Mouse (Mus musculus) MEL (cell line): ENCODE measurements around the gene Hnf1b.

ENCODE experiments used
- CTCF ChIP-seq, 3 experiments: IDR thresholded peaks in 2 of 3; conservative IDR thresholded peaks in 1 of 3; 2 replicates each; pipeline ENCODE4 v1.5.1; 2011 to 2012; ENCODE audit warnings: low read length in 3 of 3, low read depth in 2 of 3, mild to moderate bottlenecking in 2 of 3, improper control_type of control experiment in 1 of 3, inconsistent platforms in 1 of 3, mixed read lengths in 1 of 3, moderate library complexity in 1 of 3; ENCODE audit not compliant: control insufficient read depth in 1 of 3, insufficient read depth in 1 of 3, poor library complexity in 1 of 3, severe bottlenecking in 1 of 3
- HCFC1 ChIP-seq: IDR thresholded peaks from 2 replicates; pipeline ENCODE4 v1.6.1; 2012; ENCODE audit warnings: low read depth, mild to moderate bottlenecking, inconsistent platforms, low read length, improper control_type of control experiment, moderate library complexity
- TAL1 ChIP-seq: IDR thresholded peaks from 2 replicates; pipeline ENCODE4 v1.6.1; 2012; ENCODE audit warnings: mild to moderate bottlenecking, inconsistent platforms, low read length, moderate library complexity, mixed read lengths

GRCm38 (mm10) chr11:83876630-83877029, 26.8 kb downstream of the Hnf1b start:
- TF ChIP-seq CTCF (IDR thresholded peaks at IDR 0.05 in 2 of 3, conservative IDR thresholded peaks at IDR 0.05 in 1 of 3; ENCODE audit: control insufficient read depth in 1 of 3, insufficient read depth in 1 of 3, low read depth in 2 of 3, low read length in 3 of 3, poor library complexity in 1 of 3, severe bottlenecking in 1 of 3), result no peak
- TF ChIP-seq HCFC1, result no peak
- TF ChIP-seq TAL1, result no peak
